Mouse (Mus musculus) heart, embryonic 13.5 days (tissue): ENCODE results near the gene Nol6. TPM values are rescaled to one million over a fixed set of nuclear protein-coding genes. Genes with fewer than 3 reads are reported as not detected.
A peak's percentile ranks its signal among the peaks of the same experiment; 100 is the strongest.

Source experiments
- ATAC-seq: fragments of 200-750 bp; cut with Nextera tagmentation; 2 replicates; pipeline ENCODE4 v1.8.0; 2017; ENCODE audit warnings: moderate TSS enrichment; ENCODE audit not compliant: insufficient number of reproducible peaks, low FRiP score, low TSS enrichment; ENCODE audit errors: extremely low read depth
- H3K27ac ChIP-seq: fragments of 300-500 bp; sonication (generic); replicated peaks from 2 replicates; pipeline ENCODE4 v1.5.1; 2015; ENCODE audit warnings: moderate library complexity, mild to moderate bottlenecking, inconsistent platforms
- H3K27me3 ChIP-seq: fragments of 300-500 bp; sonication (generic); replicated peaks from 2 replicates; pipeline ENCODE4 v1.6.1; 2015; ENCODE audit warnings: mild to moderate bottlenecking, inconsistent platforms
- H3K36me3 ChIP-seq: fragments of 300-500 bp; sonication (generic); 2 replicates; pipeline ENCODE4 v1.6.1; 2015; ENCODE audit warnings: mild to moderate bottlenecking, inconsistent platforms
- H3K4me1 ChIP-seq: fragments of 300-500 bp; sonication (generic); 2 replicates; pipeline ENCODE4 v1.6.1; 2015; ENCODE audit warnings: inconsistent platforms
- H3K4me2 ChIP-seq: fragments of 300-500 bp; sonication (generic); 2 replicates; pipeline ENCODE4 v1.6.1; 2015; ENCODE audit warnings: inconsistent platforms, mild to moderate bottlenecking, moderate library complexity
- H3K4me3 ChIP-seq: fragments of 300-500 bp; sonication (generic); 2 replicates; pipeline ENCODE4 v1.5.1; 2015; ENCODE audit warnings: moderate library complexity, mild to moderate bottlenecking, inconsistent platforms
- H3K9ac ChIP-seq: fragments of 300-500 bp; sonication (generic); 2 replicates; pipeline ENCODE4 v1.6.1; 2015; ENCODE audit warnings: inconsistent platforms, mild to moderate bottlenecking, moderate library complexity
- H3K9me3 ChIP-seq: fragments of 300-500 bp; sonication (generic); 2 replicates; pipeline ENCODE4 v1.6.1; 2016; ENCODE audit warnings: inconsistent platforms
- WGBS: fragments of 180-500 bp; shearing (Covaris S2); methylation state at CpG from one replicate; pipeline ENCODE4 v1.1.7; 2015; ENCODE audit warnings: mixed read lengths; 5-methylcytosine and 5-hydroxymethylcytosine counted together
- polyA plus RNA-seq: library from polyadenylated mRNA; unstranded; fragments of >200 nt; fragmentation: Nextera tagmentation; extraction: Ambion mirVana; gene quantifications from 2 replicates; pipeline ENCODE4 v1.2.1, GENCODE M21; 2015

The Nol6 gene
- polyA plus RNA-seq, 1 experiment from 2014 or later, result 18.2 TPM

DNA sequence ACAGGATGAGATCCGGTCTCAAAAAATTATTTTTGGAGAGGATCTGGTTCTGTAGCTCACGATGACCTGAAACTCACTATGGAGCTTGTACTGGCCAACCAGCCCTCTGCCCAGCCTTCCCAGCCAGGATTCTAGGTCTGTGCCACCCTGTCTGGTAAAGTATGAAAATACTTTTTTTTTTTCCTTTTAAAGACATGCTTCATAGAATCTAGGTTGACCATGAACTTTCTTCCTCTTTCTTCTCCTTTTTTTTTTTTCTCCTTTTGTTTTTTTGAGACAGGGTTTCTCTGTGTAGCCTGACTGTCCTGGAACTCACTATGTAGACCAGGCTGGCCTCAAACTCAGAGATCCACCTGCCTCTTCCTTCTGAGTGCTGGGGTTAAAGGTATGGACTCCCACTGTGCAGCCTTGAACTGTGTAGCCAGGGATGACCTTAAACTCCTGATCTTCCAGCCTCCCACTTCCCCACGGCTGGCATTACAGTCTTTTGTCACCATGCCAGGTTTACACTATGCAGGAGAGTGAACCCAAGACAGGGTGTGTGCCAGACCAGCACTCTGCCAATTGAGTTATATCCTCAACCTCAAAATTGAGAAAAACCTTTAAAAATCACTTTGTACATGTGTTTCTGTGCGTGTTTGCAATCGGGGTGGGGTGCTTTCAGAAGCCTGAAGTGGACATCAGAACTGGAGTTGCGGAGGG is 16.1 kb upstream of the Nol6 start:
- Histone ChIP-seq H3K9me3 (no peaks in the 10 kb centered on the region), H3K9ac (no peak overlapping the region), H3K27me3 (no peaks in the 10 kb centered on the region), H3K27ac (no peak overlapping the region), H3K4me1 (peaks cover 31% of the 10 kb centered on the region), H3K36me3 (peaks cover 47% of the 10 kb centered on the region), H3K4me2 (no peak overlapping the region), H3K4me3 (no peak overlapping the region)
- no peak for ATAC-seq
- 84% methylated on average over 6 of the region's 6 CpGs for WGBS

DNA sequence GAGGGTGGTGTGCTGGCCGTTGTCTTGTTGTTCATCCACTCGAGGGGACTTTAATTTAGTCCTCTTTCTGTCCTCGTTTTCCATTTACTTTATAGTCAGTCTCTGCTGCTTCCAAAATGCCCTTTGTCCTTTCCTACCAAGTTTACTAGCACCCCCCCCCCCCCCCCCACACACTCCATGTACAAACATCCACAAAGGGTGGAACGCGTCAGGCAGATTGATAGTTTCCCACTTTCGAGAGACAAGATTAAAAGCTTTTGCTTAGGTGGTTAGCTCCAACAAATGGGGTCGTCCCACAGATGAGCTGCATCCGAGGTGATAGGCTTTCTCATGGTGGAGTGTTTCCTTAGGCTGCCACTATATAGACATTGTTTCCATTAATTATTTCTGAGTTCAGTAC is 12.6 kb upstream of the Nol6 start:
- peak overlapping the region; percentile 84 for H3K4me2 ChIP-seq

DNA sequence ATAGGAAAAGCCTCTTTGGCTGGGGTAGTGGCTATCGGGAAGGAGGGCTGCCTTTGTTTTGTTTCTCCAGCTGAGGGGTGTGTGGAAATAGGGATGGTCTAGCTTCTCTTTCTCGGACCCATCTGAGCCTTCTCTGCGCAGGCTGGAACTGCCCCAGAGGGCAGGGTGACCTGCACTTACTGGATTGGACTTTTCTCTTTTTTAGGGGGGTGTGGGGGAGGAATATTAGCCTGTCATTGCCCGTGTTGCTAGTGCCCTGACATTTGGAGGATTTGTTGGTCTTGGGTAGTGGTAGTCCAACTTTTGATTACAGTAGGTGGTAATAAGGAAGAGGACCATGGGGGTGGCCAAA is 12.2 kb upstream of the Nol6 start:
- H3K9me3 ChIP-seq, result no peaks in the 10 kb centered on the region
- peaks cover 33% of the 10 kb centered on the region for H3K4me1 ChIP-seq
- H3K36me3 ChIP-seq, result peaks cover 28% of the 10 kb centered on the region
- peak overlapping the region; percentile 99 for H3K27ac ChIP-seq
- ATAC-seq, result 0 out of 2 replicates have a peak, but pooled peaks have one; percentile 1
- H3K4me2 ChIP-seq, result peak overlapping the region; percentile 84
- H3K4me3 ChIP-seq, result peak overlapping the region; percentile 91
- no peaks in the 10 kb centered on the region for H3K27me3 ChIP-seq
- 0% methylated on average over 4 of the region's 4 CpGs for WGBS
- peak overlapping the region; percentile 99 for H3K9ac ChIP-seq

More for the DNA sequence above, 12.6 kb upstream of the Nol6 start:
- ATAC-seq, result no peak
- peaks cover 32% of the 10 kb centered on the region for H3K36me3 ChIP-seq
- H3K4me3 ChIP-seq, result peak overlapping the region; percentile 91
- peak overlapping the region; percentile 99 for H3K27ac ChIP-seq
- WGBS, result 0% methylated on average over 8 of the region's 8 CpGs
- no peaks in the 10 kb centered on the region for H3K27me3 ChIP-seq
- peak overlapping the region; percentile 99 for H3K9ac ChIP-seq
- H3K4me1 ChIP-seq, result peaks cover 33% of the 10 kb centered on the region
- no peaks in the 10 kb centered on the region for H3K9me3 ChIP-seq

DNA sequence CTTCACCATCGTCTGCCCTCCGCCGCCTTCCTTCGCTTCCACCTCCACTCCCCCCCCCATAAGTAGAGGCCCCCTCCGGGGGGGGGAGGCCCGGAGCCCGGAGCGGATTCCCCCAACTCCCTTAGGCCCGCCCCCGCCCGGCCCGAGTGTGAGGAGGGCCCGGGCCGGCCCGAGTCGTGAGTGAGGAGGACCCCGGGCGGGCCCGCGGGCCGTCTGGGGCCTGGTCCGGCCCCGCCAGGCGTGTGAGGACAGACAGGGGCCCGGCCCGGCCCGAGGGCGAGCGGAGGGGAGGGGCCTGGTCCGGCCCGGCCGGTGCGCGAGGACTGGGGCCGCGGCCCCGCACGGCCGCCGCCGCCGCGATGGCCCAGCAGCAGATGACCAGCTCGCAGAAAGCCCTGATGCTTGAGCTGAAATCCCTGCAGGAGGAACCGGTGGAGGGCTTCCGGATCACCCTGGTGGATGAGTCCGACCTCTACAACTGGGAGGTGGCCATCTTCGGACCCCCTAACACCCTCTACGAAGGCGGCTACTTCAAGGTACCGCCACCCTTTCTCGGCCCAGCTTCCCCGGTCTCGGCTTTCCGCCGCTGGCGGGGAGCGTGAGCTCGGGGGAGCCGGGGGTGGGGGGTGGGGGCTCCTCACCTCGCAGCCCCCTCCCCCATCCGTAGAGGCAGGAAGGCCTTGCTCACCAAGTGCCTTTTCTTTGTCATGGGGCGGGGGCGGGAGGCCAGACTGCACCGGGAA is 11.6 kb upstream of the Nol6 start, which contains the start of gene Ube2r2:
Ube2r2 (plus strand) TSS at position 33 of the 743 bp plus-strand sequence.
- 1% methylated on average over 62 of the region's 65 CpGs for WGBS
- Histone ChIP-seq H3K9me3 (no peaks in the 10 kb centered on the region), H3K27me3 (no peaks in the 10 kb centered on the region)

DNA sequence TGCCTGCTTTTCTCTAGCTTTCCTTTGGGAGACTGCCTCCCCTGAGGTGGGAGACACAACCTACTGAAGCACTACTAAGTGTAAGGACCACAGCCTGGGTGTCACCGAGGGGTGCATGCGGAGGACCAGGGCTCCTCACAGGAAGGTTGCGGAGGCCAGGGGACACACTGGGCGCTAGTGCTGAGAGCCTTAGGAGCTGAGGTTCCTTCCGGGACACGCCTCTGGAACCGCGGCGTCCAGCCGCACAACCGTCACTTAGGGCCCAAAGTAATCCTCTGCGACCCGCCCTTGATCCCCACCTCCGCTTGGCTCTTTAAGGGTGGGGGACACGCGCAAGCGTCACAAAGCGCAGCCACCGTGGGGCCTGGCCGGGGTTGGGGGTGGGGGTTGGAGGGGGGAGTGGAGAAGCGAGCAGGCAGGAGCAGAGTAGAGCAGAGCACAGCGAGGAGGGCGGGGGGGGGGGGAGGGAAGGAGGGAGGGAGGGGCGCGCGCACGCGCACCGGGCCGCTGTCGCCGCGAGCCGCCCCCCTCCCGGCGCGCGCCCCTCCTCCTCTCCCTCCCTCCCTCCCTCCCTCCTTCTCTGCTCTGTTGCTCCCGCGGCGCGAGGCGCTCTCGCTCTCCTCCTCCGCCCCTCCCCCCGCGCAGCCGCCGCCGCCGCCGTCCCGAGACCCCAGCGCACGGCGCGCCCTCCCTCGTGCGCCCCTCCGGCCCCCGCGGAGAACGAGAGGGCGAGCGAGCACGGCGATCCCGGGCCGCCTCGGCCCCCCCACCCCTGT is 10.9 kb upstream of the Nol6 start:
- Histone ChIP-seq H3K4me1 (peaks cover 28% of the 10 kb centered on the region), H3K9me3 (no peaks in the 10 kb centered on the region), H3K9ac (peak overlapping the region; percentile 99), H3K36me3 (peaks cover 16% of the 10 kb centered on the region), H3K4me3 (peak overlapping the region; percentile 91), H3K27me3 (no peaks in the 10 kb centered on the region), H3K4me2 (peak overlapping the region; percentile 84), H3K27ac (peak overlapping the region; percentile 99)
- ATAC-seq, result peak; percentile 89
- under 1% methylated on average over 14 of the region's 70 CpGs for WGBS

More for the DNA sequence above, 11.6 kb upstream of the Nol6 start, which contains the start of gene Ube2r2:
- H3K4me3 ChIP-seq, result peak within 1 kb of the TSS; percentile 91
- H3K36me3 ChIP-seq, result peaks cover 23% of the 10 kb centered on the region
- peak within 1 kb of the TSS; percentile 99 for H3K27ac ChIP-seq
- ATAC-seq, result peak; percentile 71
- peak within 1 kb of the TSS; percentile 99 for H3K9ac ChIP-seq
- peak within 1 kb of the TSS; percentile 84 for H3K4me2 ChIP-seq
- H3K4me1 ChIP-seq, result peaks cover 33% of the 10 kb centered on the region

DNA sequence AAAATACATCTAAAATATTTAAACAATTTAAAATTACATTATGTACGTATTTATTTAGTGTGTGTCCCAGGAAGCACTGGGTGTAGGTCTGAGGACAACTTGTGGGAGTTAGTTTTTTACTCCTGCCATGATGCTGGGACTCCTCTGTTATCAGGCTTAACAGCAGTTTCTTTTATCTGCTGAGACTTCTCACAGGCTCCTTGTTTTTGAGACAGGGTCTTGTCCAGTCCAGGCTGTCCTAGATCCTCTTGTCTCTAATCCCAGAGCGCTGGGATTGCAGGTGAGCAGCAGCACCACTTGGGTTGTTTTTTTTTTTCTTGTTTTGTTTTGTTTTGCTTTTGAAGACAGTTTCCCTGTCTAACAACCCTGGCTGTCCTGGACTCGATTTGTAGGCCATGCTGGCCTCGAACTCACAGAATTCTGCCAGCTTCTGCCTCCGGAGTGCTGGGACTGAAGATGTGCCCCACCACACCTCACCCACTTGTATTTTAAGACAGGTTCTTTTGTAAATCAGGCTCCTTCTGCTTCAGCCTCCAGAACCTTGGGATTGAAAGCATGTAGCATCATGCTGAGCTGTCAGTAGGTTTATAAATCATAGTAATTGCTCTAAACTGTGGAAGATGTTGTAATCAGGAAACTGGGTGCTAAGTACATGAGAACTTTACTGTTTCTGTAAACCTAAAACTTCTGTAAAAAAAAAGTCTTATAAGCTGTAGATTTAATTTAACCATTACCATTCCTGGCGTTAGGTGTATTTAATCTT is 9.5 kb upstream of the Nol6 start:
- peaks cover 23% of the 10 kb centered on the region for H3K4me1 ChIP-seq
- peaks cover 5% of the 10 kb centered on the region for H3K36me3 ChIP-seq
- H3K27me3 ChIP-seq, result no peaks in the 10 kb centered on the region
- H3K4me3 ChIP-seq, result no peak overlapping the region
- WGBS, result 81% methylated on average over 6 of the region's 6 CpGs
- no peaks in the 10 kb centered on the region for H3K9me3 ChIP-seq
- no peak overlapping the region for H3K4me2 ChIP-seq
- H3K9ac ChIP-seq, result no peak overlapping the region
- H3K27ac ChIP-seq, result no peak overlapping the region
- no peak for ATAC-seq

DNA sequence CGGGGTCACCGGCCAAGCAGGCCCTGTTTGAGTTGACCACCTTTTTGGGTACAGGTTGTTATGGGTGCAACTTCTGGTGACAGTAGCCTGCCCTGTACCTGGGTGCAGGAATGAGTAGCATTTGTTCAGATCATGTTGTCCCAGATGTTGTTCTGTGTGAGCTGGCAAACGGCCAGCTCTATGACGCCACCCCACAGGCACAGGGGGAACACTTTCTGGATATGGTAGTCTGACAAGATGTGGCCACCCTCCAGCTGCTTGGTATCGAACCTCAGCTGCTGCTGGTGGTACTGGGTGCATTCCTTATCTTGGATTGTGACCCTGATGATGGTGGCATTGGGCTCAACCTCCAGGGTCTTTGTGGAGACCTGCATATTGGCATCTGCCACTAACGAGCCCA is 8.2 kb upstream of the Nol6 start:
- no peak overlapping the region for H3K27ac ChIP-seq
- ATAC-seq, result no peak
- H3K9ac ChIP-seq, result no peak overlapping the region
- peaks cover 13% of the 10 kb centered on the region for H3K4me1 ChIP-seq
- H3K9me3 ChIP-seq, result no peaks in the 10 kb centered on the region
- no peaks in the 10 kb centered on the region for H3K36me3 ChIP-seq
- 76% methylated on average over 6 of the region's 6 CpGs for WGBS
- H3K27me3 ChIP-seq, result no peaks in the 10 kb centered on the region
- no peak overlapping the region for H3K4me3 ChIP-seq
- H3K4me2 ChIP-seq, result no peak overlapping the region

DNA sequence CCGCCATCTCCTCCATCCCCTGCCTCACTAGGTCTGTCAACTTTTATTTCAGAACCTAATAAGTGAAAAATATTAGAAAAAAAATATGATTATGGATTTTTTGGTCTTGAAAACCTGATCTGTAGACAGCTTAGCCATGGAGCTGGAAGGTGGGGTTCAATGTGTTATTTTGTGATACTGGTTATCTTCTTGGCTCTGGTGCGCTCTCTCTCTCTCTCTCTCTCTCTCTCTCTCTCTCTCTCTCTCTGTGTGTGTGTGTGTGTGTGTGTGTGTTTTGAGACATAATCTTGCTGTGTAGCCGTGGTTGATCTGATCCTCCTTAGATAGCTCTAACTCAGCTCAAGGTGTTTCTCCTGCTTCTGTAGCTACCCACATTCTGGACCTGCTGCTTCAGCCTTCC is 5.6 kb upstream of the Nol6 start:
- Histone ChIP-seq H3K9ac (no peak overlapping the region), H3K27me3 (no peaks in the 10 kb centered on the region), H3K9me3 (no peaks in the 10 kb centered on the region), H3K36me3 (no peaks in the 10 kb centered on the region), H3K4me2 (no peak overlapping the region), H3K4me3 (no peak overlapping the region), H3K4me1 (peaks cover 9% of the 10 kb centered on the region), H3K27ac (no peak overlapping the region)
- no peak for ATAC-seq
- WGBS, result 60% methylated on average over 3 of the region's 3 CpGs

DNA sequence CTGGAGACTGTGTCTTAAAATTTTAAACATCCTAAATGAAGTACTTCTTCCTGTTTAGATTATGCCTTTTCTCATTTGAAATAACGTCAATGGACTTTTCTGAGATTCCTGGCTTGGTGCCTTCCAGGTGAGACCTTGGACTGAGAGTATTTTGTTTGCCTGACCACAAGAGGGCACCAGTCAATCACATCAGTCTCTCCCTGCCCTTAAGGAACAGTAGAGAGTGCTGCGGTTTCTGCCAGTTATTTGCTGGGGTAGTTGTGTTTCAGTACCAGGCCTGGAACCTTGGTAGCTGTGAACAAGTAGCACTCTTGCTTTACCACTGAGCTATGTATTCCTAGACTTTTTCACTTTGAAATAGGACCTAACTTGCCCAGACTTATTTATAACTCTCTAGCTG is 5.2 kb upstream of the Nol6 start:
- Histone ChIP-seq H3K27ac (no peak overlapping the region), H3K27me3 (no peaks in the 10 kb centered on the region), H3K4me1 (peaks cover 5% of the 10 kb centered on the region), H3K9ac (no peak overlapping the region), H3K36me3 (no peaks in the 10 kb centered on the region), H3K4me2 (no peak overlapping the region), H3K4me3 (no peak overlapping the region), H3K9me3 (no peaks in the 10 kb centered on the region)
- WGBS, result 5% methylated on average over 2 of the region's 2 CpGs
- no peak for ATAC-seq

DNA sequence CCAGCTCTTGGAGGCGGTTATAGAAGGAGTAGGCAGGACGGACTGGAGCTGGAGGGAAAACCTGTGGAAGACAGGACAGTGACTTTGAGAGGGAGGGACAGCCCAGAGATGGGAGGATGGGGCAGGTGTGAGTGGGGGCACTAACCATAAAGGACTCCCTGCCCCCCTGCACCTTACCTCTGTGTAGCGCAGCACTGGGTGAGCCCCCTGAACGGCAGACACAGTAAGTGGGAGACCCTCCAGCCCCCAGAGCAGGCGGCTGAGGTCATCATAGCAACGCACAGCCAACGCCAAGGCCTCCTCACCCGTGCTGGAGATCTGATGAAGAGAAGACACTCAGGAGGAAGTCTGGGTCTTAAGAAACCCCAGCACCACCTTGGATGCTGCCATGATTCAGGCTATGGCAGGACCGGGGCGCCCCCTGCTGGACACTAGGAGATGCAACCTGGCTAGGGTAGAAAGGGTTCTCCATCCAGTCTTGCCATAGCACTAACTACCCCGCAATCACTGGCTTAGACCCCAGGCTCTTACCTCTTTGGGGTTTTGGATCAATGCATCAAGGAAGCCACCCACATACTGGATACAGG is 5.5 kb downstream of the Nol6 start:
- 73% methylated on average over 11 of the region's 11 CpGs for WGBS
- H3K9ac ChIP-seq, result no peak overlapping the region
- H3K36me3 ChIP-seq, result peaks cover 93% of the 10 kb centered on the region
- H3K4me1 ChIP-seq, result peaks cover 9% of the 10 kb centered on the region
- H3K27ac ChIP-seq, result no peak overlapping the region
- no peak for ATAC-seq
- H3K4me2 ChIP-seq, result no peak overlapping the region
- no peak overlapping the region for H3K4me3 ChIP-seq
- no peaks in the 10 kb centered on the region for H3K9me3 ChIP-seq
- no peaks in the 10 kb centered on the region for H3K27me3 ChIP-seq
